Comparison of ENCODE assay signal across 16 mouse cellular contexts in genomic region chr9:110649775-110650174, GRCm38 (mm10). TPM values are rescaled to one million over a fixed set of nuclear protein-coding genes. Genes with fewer than 3 reads are reported as not detected.
A peak's percentile ranks its signal among the peaks of the same experiment; 100 is the strongest.
DNase-seq lines count a peak whose midpoint lies in the region; ATAC-seq and TF ChIP-seq lines count a peak whose summit lies in the region.
"Had no signal": no experiment of that assay in that cellular context is flagged by ENCODE, and none has a peak within 500 bp of the region (broad histone marks: within the 10 kb centered on the region; RNA-seq: fewer than 3 reads in every experiment).

No protein-coding gene starts in this region.

- peak overlapping the region; percentile 9; the same call in 1 of the 2 replicates for H3K4me2 ChIP-seq in forebrain, postnatal 0 days (ENCODE audit: low read depth)
- peak overlapping the region; percentile 22; the same call in 1 of the 2 replicates for H3K4me2 ChIP-seq in midbrain, embryonic 12.5 days (replicated peaks)
- H3K4me2 ChIP-seq: embryonic facial prominence, embryonic 12.5 days had no signal

- no peaks in the 10 kb centered on the region; the same call in 1 of the 2 replicates for H3K27me3 ChIP-seq in forebrain, postnatal 0 days (ENCODE audit: insufficient read depth, low read length)
- H3K27me3 ChIP-seq in midbrain, embryonic 12.5 days: peaks cover 38% of the 10 kb centered on the region
- H3K27me3 ChIP-seq in limb, embryonic 10.5 days (ENCODE audit: low read depth, poor library complexity, severe bottlenecking): peaks cover 49% of the 10 kb centered on the region

- H3K36me3 ChIP-seq in forebrain, postnatal 0 days (ENCODE audit: insufficient read depth): no peaks in the 10 kb centered on the region
- no peaks in the 10 kb centered on the region for H3K36me3 ChIP-seq in midbrain, embryonic 12.5 days
- no peaks in the 10 kb centered on the region for H3K36me3 ChIP-seq in limb, embryonic 10.5 days
- H3K36me3 ChIP-seq: embryonic facial prominence, embryonic 12.5 days had no signal

- no peak overlapping the region for H3K4me3 ChIP-seq in forebrain, postnatal 0 days (ENCODE audit: low read depth, low read length)
- no peak overlapping the region for H3K4me3 ChIP-seq in midbrain, embryonic 12.5 days
- no peak overlapping the region for H3K4me3 ChIP-seq in limb, embryonic 10.5 days
- H3K4me3 ChIP-seq: embryonic facial prominence, embryonic 12.5 days had no signal

- TF ChIP-seq CTCF in forebrain, postnatal 0 days (IDR thresholded peaks at IDR 0.05; ENCODE audit: low read depth): no peak

- no peaks in the 10 kb centered on the region for H3K9me3 ChIP-seq in forebrain, postnatal 0 days (ENCODE audit: low read length)
- H3K9me3 ChIP-seq in midbrain, embryonic 12.5 days: no peaks in the 10 kb centered on the region
- H3K9me3 ChIP-seq in limb, embryonic 10.5 days (replicated peaks): no peaks in the 10 kb centered on the region
- H3K9me3 ChIP-seq: embryonic facial prominence, embryonic 12.5 days had no signal

- peak; percentile 90 for ATAC-seq in forebrain, postnatal 0 days
- no peak for ATAC-seq in midbrain, embryonic 12.5 days (ENCODE audit: low FRiP score, low read depth)

- peak; percentile 67 to 83 for DNase-seq in right cerebral cortex, postnatal 10 days (ENCODE audit: low spot score in 2 of 2)
- DNase-seq in right cerebral cortex, postnatal 14 days: no peak
- peak; percentile 85 for DNase-seq in forebrain, postnatal 0 days
- no peak for DNase-seq in kidney, postnatal 4 days
- no peak for DNase-seq in testis, postnatal 14 days (ENCODE audit: low spot score)
- no peak for DNase-seq in limb, embryonic 10.5 days (ENCODE audit: low spot score)
- DNase-seq: cerebellum, postnatal 10 days; gastrocnemius, postnatal 14 days; heart, postnatal 36 days; kidney, adult 18-20 months; kidney, postnatal 25 days; liver; lung, adult 2 months; thymus, adult 2 months had no signal

- no peak overlapping the region for H3K9ac ChIP-seq in forebrain, postnatal 0 days
- H3K9ac ChIP-seq in midbrain, embryonic 12.5 days (replicated peaks): no peak overlapping the region
- H3K9ac ChIP-seq: embryonic facial prominence, embryonic 12.5 days had no signal

- peaks cover 14% of the 10 kb centered on the region for H3K4me1 ChIP-seq in forebrain, postnatal 0 days (ENCODE audit: insufficient read depth)
- peaks cover 42% of the 10 kb centered on the region for H3K4me1 ChIP-seq in midbrain, embryonic 12.5 days
- peaks cover 29% of the 10 kb centered on the region for H3K4me1 ChIP-seq in limb, embryonic 10.5 days

- peak overlapping the region; percentile 79 for H3K27ac ChIP-seq in forebrain, postnatal 0 days (ENCODE audit: low read depth, low read length)
- H3K27ac ChIP-seq in midbrain, embryonic 12.5 days (replicated peaks): peak overlapping the region; percentile 69
- no peak overlapping the region for H3K27ac ChIP-seq in limb, embryonic 10.5 days
- H3K27ac ChIP-seq: embryonic facial prominence, embryonic 12.5 days had no signal

RNA-seq across cellular contexts. Expression of gene Nbeal2, which starts 4.2 kb away (rescaled TPM):
- 6.1 and 17.6 TPM in 2 replicates for total RNA-seq in forebrain, postnatal 0 days (2014; rRNA removed)
- 1.1 and 2.0 TPM in 2 replicates for polyA plus RNA-seq in forebrain, postnatal 0 days (2015; fragmentation: Nextera tagmentation; extraction: Ambion mirVana)
- 2.6 and 3.4 TPM in 2 replicates for polyA plus RNA-seq in midbrain, embryonic 12.5 days (2016; fragmentation: Nextera tagmentation; extraction: Ambion mirVana)
- 0.73 and 0.76 TPM in 2 replicates for polyA plus RNA-seq in limb, embryonic 10.5 days (2016; fragmentation: Nextera tagmentation; extraction: Ambion mirVana)

RNA-seq across cellular contexts. Expression of gene Ccdc12, which starts 6.5 kb away (rescaled TPM):
- 38.4 and 48.4 TPM in 2 replicates for total RNA-seq in forebrain, postnatal 0 days (2014; rRNA removed)
- polyA plus RNA-seq in forebrain, postnatal 0 days (2015; fragmentation: Nextera tagmentation; extraction: Ambion mirVana): 103 and 104 TPM in 2 replicates
- 132 and 136 TPM in 2 replicates for polyA plus RNA-seq in midbrain, embryonic 12.5 days (2016; fragmentation: Nextera tagmentation; extraction: Ambion mirVana)
- 164 and 175 TPM in 2 replicates for polyA plus RNA-seq in limb, embryonic 10.5 days (2016; fragmentation: Nextera tagmentation; extraction: Ambion mirVana)

RNA-seq across cellular contexts. Expression of gene Nradd, which starts 25.5 kb away (rescaled TPM):
- total RNA-seq in forebrain, postnatal 0 days (2014; rRNA removed): 21.3 and 22.5 TPM in 2 replicates
- 19.1 and 27.2 TPM in 2 replicates for polyA plus RNA-seq in forebrain, postnatal 0 days (2015; fragmentation: Nextera tagmentation; extraction: Ambion mirVana)
- 41.0 and 44.6 TPM in 2 replicates for polyA plus RNA-seq in midbrain, embryonic 12.5 days (2016; fragmentation: Nextera tagmentation; extraction: Ambion mirVana)
- polyA plus RNA-seq in limb, embryonic 10.5 days (2016; fragmentation: Nextera tagmentation; extraction: Ambion mirVana): 52.8 and 60.6 TPM in 2 replicates

Comparison
In these comparisons a context has a peak if more than half of its experiments do, and no peak if none do; other contexts are left out.
1. DNase-seq: peak in right cerebral cortex, postnatal 10 days (2 of 2) and forebrain, postnatal 0 days (single experiment); none in right cerebral cortex, postnatal 14 days (single experiment), kidney, postnatal 4 days (0 of 2), testis, postnatal 14 days (single experiment) and limb, embryonic 10.5 days (single experiment).